Mouse (Mus musculus): ENCODE measurements around the gene Megf9.

DNA sequence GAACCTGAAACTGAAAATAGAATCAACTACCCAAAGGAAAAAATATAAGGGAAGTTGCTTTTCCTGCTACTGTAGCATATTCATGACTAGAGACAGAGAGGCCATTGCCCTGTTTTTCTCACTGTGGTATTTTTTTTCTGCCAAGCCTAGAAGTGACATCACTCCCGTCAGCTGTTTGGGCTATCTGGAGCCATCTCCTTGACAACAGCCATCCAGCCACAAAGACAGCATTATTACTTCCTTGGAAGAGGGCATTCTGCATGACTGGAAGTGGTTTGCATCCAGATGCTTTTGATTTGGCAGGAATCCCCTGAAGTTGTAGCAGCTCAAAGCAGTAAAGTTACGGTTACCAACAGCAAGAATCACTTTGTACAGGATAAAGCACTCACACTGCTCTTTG, 122.7 kb downstream of the Megf9 start:
- TF ChIP-seq POLR2A (IDR thresholded peaks at IDR 0.05; ENCODE audit: insufficient read depth, low read depth, low read length), result no peak
- no peak for TF ChIP-seq CTCF (IDR thresholded peaks at IDR 0.05; ENCODE audit: insufficient read depth, low read depth, low read length)

Measured in olfactory bulb, adult 2 months (tissue).